Mouse (Mus musculus) liver, adult 10 weeks (tissue): ENCODE measurements around the gene Tmem88b. TPM values are rescaled to one million over a fixed set of nuclear protein-coding genes. Genes with fewer than 3 reads are reported as not detected.

Source experiments
- polyA plus RNA-seq: library from polyadenylated mRNA; stranded (reverse); fragments of 350-450 nt; fragmentation: Illumina TruSeq; extraction: RNeasy Lipid Tissue Mini Kit (QIAGEN cat#74804); gene quantifications from one replicate; pipeline ENCODE4 v1.2.3, GENCODE M21; 2014; ENCODE audit warnings: low read depth, low replicate concordance

The Tmem88b gene
- 1.9 TPM for polyA plus RNA-seq

GRCm38 (mm10) chr4:155785819-155786218 lies at the start of gene Tmem88b:
Gene Tmem88b (minus strand): TSS chr4:155785874.

GRCm38 (mm10) chr4:155831205-155831766 lies 45.6 kb upstream of the Tmem88b start, which contains the start of gene Aurkaip1:
Gene Aurkaip1 (plus strand): TSS chr4:155831272.

GRCm38 (mm10) chr4:155811929-155812664 lies 26.4 kb upstream of the Tmem88b start, which contains the start of gene Ccnl2:
Gene Ccnl2 (plus strand): TSS chr4:155812489.

GRCm38 (mm10) chr4:155802741-155803339 lies 17.2 kb upstream of the Tmem88b start, which contains the start of gene Mrpl20:
Gene Mrpl20 (plus strand): TSS chr4:155802878.

GRCm38 (mm10) chr4:155790021-155790489 lies 4.4 kb upstream of the Tmem88b start, which contains the start of gene Ankrd65:
Gene Ankrd65 (plus strand): TSS chr4:155790439.

GRCm38 (mm10) chr4:155774280-155774754 lies 11.4 kb downstream of the Tmem88b start, which contains the start of gene Vwa1:
Gene Vwa1 (minus strand): TSS chr4:155774698.

GRCm38 (mm10) chr4:155760613-155761355 lies 24.9 kb downstream of the Tmem88b start, which contains the start of gene Atad3a:
Gene Atad3a (minus strand): TSS chr4:155761093.

GRCm38 (mm10) chr4:155734350-155734941 lies 51.2 kb downstream of the Tmem88b start, which contains the start of gene Tmem240:
Gene Tmem240 (plus strand): TSS chr4:155734800.

Other genes starting within 250 kb of the Tmem88b start
- 62.2 TPM for gene Nadk, start 223.5 kb downstream of the Tmem88b start, polyA plus RNA-seq
- 30.8 TPM for gene Slc35e2, start 184.5 kb downstream of the Tmem88b start, polyA plus RNA-seq
- gene Cdk11b, start 161.0 kb downstream of the Tmem88b start, polyA plus RNA-seq: 28.7 TPM
- not detected for gene Gm10563, start 140.5 kb downstream of the Tmem88b start, polyA plus RNA-seq
- gene Mmp23, start 132.5 kb downstream of the Tmem88b start, polyA plus RNA-seq: 0.26 TPM
- gene Mib2, start 116.7 kb downstream of the Tmem88b start, polyA plus RNA-seq: 0.87 TPM
- not detected for gene Fndc10, start 91.5 kb downstream of the Tmem88b start, polyA plus RNA-seq
- gene Ssu72, start 81.1 kb downstream of the Tmem88b start, polyA plus RNA-seq: 50.5 TPM
- not detected for gene Tmem240, start 51.1 kb downstream of the Tmem88b start, polyA plus RNA-seq
- 11.7 TPM for gene Atad3a, start 24.8 kb downstream of the Tmem88b start, polyA plus RNA-seq
- 0.11 TPM for gene Vwa1, start 11.2 kb downstream of the Tmem88b start, polyA plus RNA-seq
- gene Ankrd65, start 4.6 kb upstream of the Tmem88b start, polyA plus RNA-seq: not detected
- 46.8 TPM for gene Mrpl20, start 17.0 kb upstream of the Tmem88b start, polyA plus RNA-seq
- gene Ccnl2, start 26.6 kb upstream of the Tmem88b start, polyA plus RNA-seq: 60.9 TPM
- 7.5 TPM for gene Aurkaip1, start 45.4 kb upstream of the Tmem88b start, polyA plus RNA-seq
- gene Mxra8, start 53.8 kb upstream of the Tmem88b start, polyA plus RNA-seq: 11.4 TPM
- 3.9 TPM for gene Dvl1, start 61.5 kb upstream of the Tmem88b start, polyA plus RNA-seq
- gene Tas1r3, start 77.5 kb upstream of the Tmem88b start, polyA plus RNA-seq: not detected
- 5.9 TPM for gene Cptp, start 83.6 kb upstream of the Tmem88b start, polyA plus RNA-seq
- 2.7 TPM for gene Ints11, start 83.7 kb upstream of the Tmem88b start, polyA plus RNA-seq
- 2.5 TPM for gene Pusl1, start 105.9 kb upstream of the Tmem88b start, polyA plus RNA-seq
- gene Acap3, start 105.9 kb upstream of the Tmem88b start, polyA plus RNA-seq: 0.08 TPM
- gene Ube2j2, start 158.0 kb upstream of the Tmem88b start, polyA plus RNA-seq: 41.7 TPM
- gene C1qtnf12, start 176.4 kb upstream of the Tmem88b start, polyA plus RNA-seq: not detected
- gene B3galt6, start 206.8 kb upstream of the Tmem88b start, polyA plus RNA-seq: 1.3 TPM
- gene Sdf4, start 207.0 kb upstream of the Tmem88b start, polyA plus RNA-seq: 98.4 TPM
- not detected for gene Tnfrsf4, start 228.0 kb upstream of the Tmem88b start, polyA plus RNA-seq
- not detected for gene Tnfrsf18, start 240.3 kb upstream of the Tmem88b start, polyA plus RNA-seq